Mouse (Mus musculus): ENCODE measurements around the gene Hist2h2be. TPM values are rescaled to one million over a fixed set of nuclear protein-coding genes. Genes with fewer than 3 reads are reported as not detected.
"Not testable (repeated sequence)": the region's sequence is repeated elsewhere in the genome, so short reads cannot be mapped to it uniquely, and the experiment has no call there.

The Hist2h2be gene
- polyA plus RNA-seq, 1 experiment = 9.4 TPM

DNA sequence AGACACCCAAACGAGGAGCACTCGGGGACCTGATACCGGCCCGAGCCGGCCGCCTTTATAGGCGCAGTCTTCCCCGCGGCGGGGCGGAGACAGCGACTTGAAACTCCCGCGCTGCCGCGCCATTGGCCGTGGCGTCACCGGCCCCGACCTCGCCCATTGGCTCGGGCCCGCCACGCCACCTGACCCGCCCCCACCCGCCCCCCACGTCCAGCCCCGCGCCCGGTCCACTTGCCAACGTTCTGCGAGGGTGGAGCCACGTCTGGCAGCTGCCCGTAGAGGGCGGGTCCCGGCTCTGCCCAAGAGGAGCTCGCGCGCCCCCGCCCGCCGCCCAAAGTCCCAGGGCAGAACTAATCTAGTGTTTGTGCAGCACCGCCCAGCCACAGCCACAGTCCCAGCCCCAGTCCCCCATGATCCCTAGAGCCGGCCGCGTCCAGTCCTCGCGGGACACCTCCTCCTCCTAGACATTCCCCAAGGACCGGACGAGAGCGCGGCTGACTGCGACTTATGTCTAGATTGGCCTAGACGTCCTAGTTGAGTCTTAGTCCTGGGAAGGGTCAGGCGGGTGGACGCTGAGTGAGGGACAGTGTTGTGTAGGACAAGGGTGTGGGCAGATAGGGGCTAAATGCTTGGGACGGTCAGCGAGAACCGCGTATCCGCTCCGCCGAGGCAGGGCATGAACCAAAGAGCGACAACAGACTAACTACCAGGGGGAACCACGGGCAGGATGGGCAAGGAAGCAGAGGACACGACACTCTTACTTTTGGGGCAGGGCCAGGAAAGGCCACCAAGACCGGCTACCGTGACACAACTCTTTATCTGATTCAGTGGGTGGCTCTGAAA is 18.3 kb downstream of the Hist2h2be start, which contains the start of gene Hist2h3c2:
Gene Hist2h3c2 (minus strand): TSS at position 174 of the 840 bp plus-strand sequence.
- not testable (repeated sequence) for H3K4me1 ChIP-seq (ENCODE audit: control insufficient read depth, insufficient read depth, low read length)
- TF ChIP-seq POLR2A (IDR thresholded peaks at IDR 0.05; ENCODE audit: borderline replicate concordance, control insufficient read depth, low read depth, low read length) = peak; percentile 57; the same call in 1 of the 2 replicates
- H3K27ac ChIP-seq (ENCODE audit: control insufficient read depth, insufficient read depth, low read depth, low read length, poor library complexity) = peak within 1 kb of the TSS; percentile 97
- peak within 1 kb of the TSS; percentile 76 for H3K4me3 ChIP-seq (replicated peaks; ENCODE audit: control insufficient read depth, low read depth, low read length)
- 0% methylated on average over 27 of the region's 68 CpGs for WGBS

DNA sequence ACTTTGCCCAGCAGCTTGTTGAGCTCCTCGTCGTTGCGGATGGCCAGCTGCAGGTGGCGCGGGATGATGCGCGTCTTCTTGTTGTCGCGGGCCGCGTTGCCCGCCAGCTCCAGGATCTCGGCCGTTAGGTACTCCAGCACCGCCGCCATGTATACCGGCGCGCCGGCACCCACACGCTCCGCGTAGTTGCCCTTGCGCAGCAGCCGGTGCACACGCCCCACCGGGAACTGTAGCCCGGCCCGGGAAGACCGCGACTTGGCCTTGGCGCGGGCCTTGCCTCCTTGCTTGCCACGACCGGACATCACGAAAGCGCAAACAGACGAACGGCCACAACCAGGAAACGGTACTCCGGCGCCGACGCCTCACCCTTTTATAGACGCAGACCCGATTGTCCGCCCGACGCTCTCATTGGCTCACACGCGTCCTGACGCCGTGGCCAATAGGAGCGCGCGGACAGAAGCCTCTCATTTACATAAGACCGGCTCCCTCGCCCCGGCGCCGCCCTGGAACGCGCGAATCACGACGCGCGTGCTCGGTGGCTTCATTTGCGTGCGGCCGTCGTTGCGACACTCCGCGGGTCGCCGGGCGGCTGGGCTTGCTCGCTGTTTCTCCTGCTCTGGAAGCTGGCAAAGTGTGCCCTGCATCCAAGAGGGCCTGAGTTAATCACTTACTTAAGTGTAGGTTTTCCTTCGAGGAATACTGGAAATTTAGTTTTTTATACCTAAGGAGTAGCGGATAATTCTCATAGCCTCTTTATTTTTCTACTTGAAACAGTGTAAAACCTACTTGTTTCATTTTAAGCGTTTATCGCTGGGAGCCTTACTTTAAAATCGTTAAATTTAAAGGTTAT is 19.3 kb downstream of the Hist2h2be start, which contains the start of gene Hist2h2aa2:
Gene Hist2h2aa2 (minus strand): TSS at position 328 of the 850 bp plus-strand sequence.
- WGBS = 2% methylated on average over 44 of the region's 85 CpGs
- Histone ChIP-seq H3K4me3 (replicated peaks; ENCODE audit: control insufficient read depth, low read depth, low read length) (peak within 1 kb of the TSS; percentile 76), H3K27ac (ENCODE audit: control insufficient read depth, insufficient read depth, low read depth, low read length, poor library complexity) (peak within 1 kb of the TSS; percentile 95)
- H3K4me1 ChIP-seq (ENCODE audit: control insufficient read depth, insufficient read depth, low read length) = not testable (repeated sequence)
- TF ChIP-seq POLR2A (IDR thresholded peaks at IDR 0.05; ENCODE audit: borderline replicate concordance, control insufficient read depth, low read depth, low read length) = peak; percentile 64

DNA sequence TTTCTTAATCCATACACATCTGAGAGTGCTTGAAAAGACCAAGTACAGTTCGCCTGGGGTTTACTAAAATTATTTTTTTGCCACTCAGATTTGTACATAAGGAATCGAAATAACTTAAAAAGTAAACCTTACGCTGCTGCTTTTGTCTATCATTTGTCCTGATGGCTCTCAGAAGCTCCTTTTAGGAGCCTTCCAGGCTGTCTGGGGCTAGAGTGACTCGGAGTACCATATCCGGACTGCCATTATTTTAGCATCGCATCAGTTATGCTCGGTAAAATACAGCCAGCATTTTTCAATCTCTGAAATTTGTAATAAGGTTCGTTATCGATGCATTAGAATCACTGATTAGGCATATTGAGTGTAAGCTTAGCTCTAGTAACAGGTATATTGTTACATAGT is 19.9 kb downstream of the Hist2h2be start:
- Histone ChIP-seq H3K4me3 (replicated peaks; ENCODE audit: control insufficient read depth, low read depth, low read length) (no peak overlapping the region), H3K4me1 (ENCODE audit: control insufficient read depth, insufficient read depth, low read length) (peaks cover 4% of the 10 kb centered on the region), H3K27ac (ENCODE audit: control insufficient read depth, insufficient read depth, low read depth, low read length, poor library complexity) (peak overlapping the region; percentile 46; the same call in 1 of the 2 replicates)
- TF ChIP-seq POLR2A (IDR thresholded peaks at IDR 0.05; ENCODE audit: borderline replicate concordance, control insufficient read depth, low read depth, low read length) (no peak), CTCF (IDR thresholded peaks at IDR 0.05; ENCODE audit: control insufficient read depth, insufficient read depth, low read length) (no peak)
- 82% methylated on average over 9 of the region's 9 CpGs for WGBS

DNA sequence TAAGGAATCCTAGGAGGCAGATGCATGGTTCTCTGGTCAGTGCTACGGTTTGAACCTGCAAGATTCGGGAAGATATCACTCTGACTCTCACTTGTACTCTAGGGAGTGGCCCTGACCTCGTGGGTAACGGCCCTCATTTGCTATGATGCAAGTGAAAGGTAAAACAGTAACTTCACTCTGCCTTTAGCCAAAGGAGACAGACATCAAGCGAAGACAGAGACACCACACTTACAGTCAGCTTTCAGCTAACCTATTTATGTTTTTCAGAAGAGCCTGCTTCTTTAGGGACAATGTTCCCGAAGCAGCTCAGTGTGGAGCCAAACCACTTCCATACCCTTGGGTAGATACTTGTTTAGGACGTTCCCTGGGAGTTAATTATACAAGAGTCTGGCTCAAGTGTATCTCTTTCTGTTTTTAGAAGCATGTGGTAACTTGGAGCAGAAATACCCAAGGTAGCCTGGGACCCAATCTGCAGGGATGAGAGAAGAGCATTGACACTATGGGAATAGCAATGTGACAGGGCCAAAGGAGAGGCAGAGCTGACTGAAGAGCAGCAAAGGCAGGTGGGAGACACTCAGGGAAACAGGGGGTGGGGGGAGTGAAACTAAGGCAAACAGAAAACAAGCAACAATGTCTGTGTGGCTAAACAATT is 23.1 kb downstream of the Hist2h2be start:
- H3K27ac ChIP-seq (ENCODE audit: control insufficient read depth, insufficient read depth, low read depth, low read length, poor library complexity) = peak overlapping the region; percentile 94
- peak overlapping the region; percentile 82 for H3K4me3 ChIP-seq (replicated peaks; ENCODE audit: control insufficient read depth, low read depth, low read length)
- H3K4me1 ChIP-seq (ENCODE audit: control insufficient read depth, insufficient read depth, low read length) = peaks cover 5% of the 10 kb centered on the region
- WGBS = 48% methylated on average over 7 of the region's 7 CpGs
- TF ChIP-seq CTCF (IDR thresholded peaks at IDR 0.05; ENCODE audit: control insufficient read depth, insufficient read depth, low read length) (no peak), POLR2A (IDR thresholded peaks at IDR 0.05; ENCODE audit: borderline replicate concordance, control insufficient read depth, low read depth, low read length) (no peak)

DNA sequence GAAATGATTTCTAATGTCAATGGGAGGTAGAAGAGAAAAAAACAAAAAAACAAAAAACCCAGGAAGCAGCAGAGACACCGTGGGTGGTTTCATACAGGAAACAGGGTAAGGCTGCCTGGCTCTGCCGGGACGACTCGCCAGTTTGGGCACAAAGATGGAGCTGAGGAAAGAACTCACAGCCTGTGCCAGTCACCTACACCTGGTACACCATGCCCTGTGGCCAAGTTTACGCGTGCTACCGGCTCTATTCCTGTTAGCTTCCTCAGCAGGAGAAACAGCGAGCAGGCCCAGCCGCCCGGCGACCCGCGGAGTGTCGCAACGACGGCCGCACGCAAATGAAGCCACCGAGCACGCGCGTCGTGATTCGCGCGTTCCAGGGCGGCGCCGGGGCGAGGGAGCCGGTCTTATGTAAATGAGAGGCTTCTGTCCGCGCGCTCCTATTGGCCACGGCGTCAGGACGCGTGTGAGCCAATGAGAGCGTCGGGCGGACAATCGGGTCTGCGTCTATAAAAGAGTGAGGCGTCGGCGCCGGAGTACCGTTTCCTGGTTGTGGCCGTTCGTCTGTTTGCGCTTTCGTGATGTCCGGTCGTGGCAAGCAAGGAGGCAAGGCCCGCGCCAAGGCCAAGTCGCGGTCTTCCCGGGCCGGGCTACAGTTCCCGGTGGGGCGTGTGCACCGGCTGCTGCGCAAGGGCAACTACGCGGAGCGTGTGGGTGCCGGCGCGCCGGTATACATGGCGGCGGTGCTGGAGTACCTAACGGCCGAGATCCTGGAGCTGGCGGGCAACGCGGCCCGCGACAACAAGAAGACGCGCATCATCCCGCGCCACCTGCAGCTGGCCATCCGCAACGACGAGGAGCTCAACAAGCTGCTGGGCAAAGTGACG is 24.3 kb downstream of the Hist2h2be start, which contains the start of gene Hist2h2aa1:
Gene Hist2h2aa1 (plus strand): TSS at position 495 of the 884 bp plus-strand sequence.
- peak within 1 kb of the TSS; percentile 98 for H3K27ac ChIP-seq (ENCODE audit: control insufficient read depth, insufficient read depth, low read depth, low read length, poor library complexity)
- H3K4me3 ChIP-seq (replicated peaks; ENCODE audit: control insufficient read depth, low read depth, low read length) = peak within 1 kb of the TSS; percentile 82
- TF ChIP-seq POLR2A (IDR thresholded peaks at IDR 0.05; ENCODE audit: borderline replicate concordance, control insufficient read depth, low read depth, low read length) = peak; percentile 55
- WGBS = 0% methylated on average over 43 of the region's 88 CpGs
- not testable (repeated sequence) for H3K4me1 ChIP-seq (ENCODE audit: control insufficient read depth, insufficient read depth, low read length)

DNA sequence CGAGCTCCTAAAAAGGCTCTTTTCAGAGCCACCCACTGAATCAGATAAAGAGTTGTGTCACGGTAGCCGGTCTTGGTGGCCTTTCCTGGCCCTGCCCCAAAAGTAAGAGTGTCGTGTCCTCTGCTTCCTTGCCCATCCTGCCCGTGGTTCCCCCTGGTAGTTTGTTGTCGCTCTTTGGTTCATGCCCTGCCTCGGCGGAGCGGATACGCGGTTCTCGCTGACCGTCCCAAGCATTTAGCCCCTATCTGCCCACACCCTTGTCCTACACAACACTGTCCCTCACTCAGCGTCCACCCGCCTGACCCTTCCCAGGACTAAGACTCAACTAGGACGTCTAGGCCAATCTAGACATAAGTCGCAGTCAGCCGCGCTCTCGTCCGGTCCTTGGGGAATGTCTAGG is 25.1 kb downstream of the Hist2h2be start:
- H3K4me1 ChIP-seq (ENCODE audit: control insufficient read depth, insufficient read depth, low read length) = not testable (repeated sequence)
- under 1% methylated on average over 11 of the region's 21 CpGs for WGBS

DNA sequence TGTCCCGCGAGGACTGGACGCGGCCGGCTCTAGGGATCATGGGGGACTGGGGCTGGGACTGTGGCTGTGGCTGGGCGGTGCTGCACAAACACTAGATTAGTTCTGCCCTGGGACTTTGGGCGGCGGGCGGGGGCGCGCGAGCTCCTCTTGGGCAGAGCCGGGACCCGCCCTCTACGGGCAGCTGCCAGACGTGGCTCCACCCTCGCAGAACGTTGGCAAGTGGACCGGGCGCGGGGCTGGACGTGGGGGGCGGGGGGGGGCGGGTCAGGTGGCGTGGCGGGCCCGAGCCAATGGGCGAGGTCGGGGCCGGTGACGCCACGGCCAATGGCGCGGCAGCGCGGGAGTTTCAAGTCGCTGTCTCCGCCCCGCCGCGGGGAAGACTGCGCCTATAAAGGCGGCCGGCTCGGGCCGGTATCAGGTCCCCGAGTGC is 25.5 kb downstream of the Hist2h2be start, which contains the start of gene Hist2h3c1:
Gene Hist2h3c1 (plus strand): TSS at position 259 of the 430 bp plus-strand sequence.
- Histone ChIP-seq H3K27ac (ENCODE audit: control insufficient read depth, insufficient read depth, low read depth, low read length, poor library complexity) (peak within 1 kb of the TSS; percentile 88), H3K4me3 (replicated peaks; ENCODE audit: control insufficient read depth, low read depth, low read length) (peak within 1 kb of the TSS; percentile 60)
- 0% methylated on average over 9 of the region's 47 CpGs for WGBS
- H3K4me1 ChIP-seq (ENCODE audit: control insufficient read depth, insufficient read depth, low read length) = not testable (repeated sequence)

More for the DNA sequence above, 25.1 kb downstream of the Hist2h2be start:
- peak; percentile 48; the same call in 1 of the 2 replicates for TF ChIP-seq POLR2A (IDR thresholded peaks at IDR 0.05; ENCODE audit: borderline replicate concordance, control insufficient read depth, low read depth, low read length)
- Histone ChIP-seq H3K4me3 (replicated peaks; ENCODE audit: control insufficient read depth, low read depth, low read length) (peak overlapping the region; percentile 53), H3K27ac (ENCODE audit: control insufficient read depth, insufficient read depth, low read depth, low read length, poor library complexity) (peak overlapping the region; percentile 81)

All from bone marrow, adult 2 months (tissue).